Mouse (Mus musculus): Measurements from ENCODE around the gene Plpp7. TPM values are rescaled to one million over a fixed set of nuclear protein-coding genes. Genes with fewer than 3 reads are reported as not detected.

Plpp7 gene
- polyA plus RNA-seq, 1 experiment = 9.5 TPM

DNA sequence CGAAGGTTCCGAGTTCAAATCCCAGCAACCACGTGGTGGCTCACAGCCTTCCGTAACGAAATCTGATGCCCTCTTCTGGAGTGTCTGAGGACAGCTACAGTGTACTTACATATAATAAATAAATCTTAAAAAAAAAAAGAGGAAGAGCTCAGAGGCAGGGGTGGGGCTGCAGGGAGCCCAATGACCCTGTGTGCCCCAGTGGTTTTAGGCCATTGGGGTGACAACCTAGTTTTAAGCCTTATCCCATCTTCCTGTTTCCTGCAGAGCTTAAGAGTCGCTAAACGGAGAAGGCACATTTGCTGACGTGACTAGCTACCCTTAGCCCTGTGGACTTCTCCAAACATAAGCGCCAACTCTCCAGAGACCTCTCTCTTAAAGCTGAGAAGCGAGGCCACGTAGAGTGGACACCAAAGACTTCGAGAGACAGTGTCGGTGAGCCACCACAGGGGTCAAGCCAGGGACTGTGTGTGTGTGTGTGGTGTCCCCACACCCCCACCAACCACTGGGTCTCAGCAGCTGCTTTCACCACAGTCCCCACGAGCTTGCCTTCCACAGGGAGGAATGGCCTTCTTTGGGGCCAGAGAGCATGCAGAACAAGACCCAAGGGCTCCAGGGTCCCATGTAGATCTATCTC, 13.9 kb upstream of the Plpp7 start:
- Histone ChIP-seq H3K4me1 (ENCODE audit: control insufficient read depth, insufficient read depth, low read length) (peaks cover 18% of the 10 kb centered on the region), H3K4me3 (replicated peaks; ENCODE audit: extremely low read depth, low read depth, low read length) (peak overlapping the region; percentile 49)
- TF ChIP-seq POLR2A (IDR thresholded peaks at IDR 0.05; ENCODE audit: borderline replicate concordance, extremely low read depth, low read depth, low read length) = no peak
- TF ChIP-seq CTCF (IDR thresholded peaks at IDR 0.05; ENCODE audit: insufficient read depth, low read length) = no peak
- WGBS = 51% methylated on average over 14 of the region's 14 CpGs
- DNase-seq = no peak

DNA sequence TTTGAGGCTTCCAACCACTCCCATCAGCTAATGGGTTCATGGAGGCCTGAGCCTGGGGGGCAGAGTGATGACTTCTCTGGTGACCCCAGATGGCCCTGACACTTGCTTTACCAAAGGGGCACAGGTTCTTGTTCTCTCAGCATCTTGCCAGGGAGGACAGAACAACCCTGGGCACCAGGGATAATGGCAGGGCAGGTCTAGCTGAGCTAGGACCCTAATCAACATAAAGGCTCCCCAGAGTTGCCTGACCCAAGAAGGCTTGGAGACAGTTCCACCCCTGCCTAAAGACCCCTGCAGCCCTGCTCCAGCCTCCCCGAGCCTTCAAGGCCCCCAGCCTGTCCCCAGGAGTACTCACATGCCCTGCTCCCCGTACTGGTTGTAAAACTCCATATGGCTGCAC, 13.1 kb upstream of the Plpp7 start:
- H3K4me1 ChIP-seq (ENCODE audit: control insufficient read depth, insufficient read depth, low read length) = peaks cover 18% of the 10 kb centered on the region
- TF ChIP-seq POLR2A (IDR thresholded peaks at IDR 0.05; ENCODE audit: borderline replicate concordance, extremely low read depth, low read depth, low read length) (no peak), CTCF (IDR thresholded peaks at IDR 0.05; ENCODE audit: insufficient read depth, low read length) (no peak)
- WGBS = 39% methylated on average over 2 of the region's 2 CpGs
- H3K4me3 ChIP-seq (replicated peaks; ENCODE audit: extremely low read depth, low read depth, low read length) = peak overlapping the region; percentile 65
- DNase-seq = no peak

DNA sequence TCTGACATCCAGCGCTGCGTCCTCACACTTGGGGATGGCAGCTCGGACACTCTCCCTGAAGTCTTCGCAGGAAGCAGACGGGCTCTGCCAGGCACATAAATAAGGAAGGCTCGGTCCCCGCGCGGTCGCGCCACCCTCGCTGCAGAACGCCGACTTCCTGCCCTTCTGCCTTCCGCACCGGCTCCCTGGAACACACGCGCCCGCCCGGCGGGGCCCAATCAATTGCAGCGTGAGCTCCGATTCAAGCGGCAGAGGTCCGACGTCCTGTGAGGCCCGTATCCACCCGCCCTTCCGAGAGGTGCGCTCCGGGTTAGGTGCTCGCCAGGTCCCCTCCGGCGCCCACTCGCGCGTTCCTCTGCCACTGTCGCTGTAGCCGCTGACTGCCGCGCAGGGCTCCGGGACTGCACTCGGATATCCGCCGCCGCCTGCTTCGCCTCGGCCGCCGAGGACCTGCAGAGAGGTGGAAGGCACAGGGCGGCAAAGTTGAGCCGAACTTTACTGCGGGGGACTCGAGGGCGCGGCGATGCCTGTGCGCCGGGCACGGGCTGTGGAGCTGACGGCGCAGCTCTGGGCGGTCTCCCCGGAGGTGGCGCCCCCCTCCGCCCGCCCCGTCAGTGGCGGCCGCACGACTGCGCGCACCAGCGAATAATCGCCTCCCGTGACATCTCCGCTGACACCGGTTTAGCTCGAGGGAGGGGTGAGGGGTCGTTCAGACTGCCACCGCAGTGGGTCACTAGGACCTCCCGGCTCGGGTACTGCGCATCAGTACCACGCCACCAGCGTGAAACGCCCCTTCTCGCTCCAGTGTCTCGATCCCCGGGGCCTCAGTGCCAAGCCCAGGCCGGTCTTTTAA, 11.9 kb upstream of the Plpp7 start:
- TF ChIP-seq CTCF (IDR thresholded peaks at IDR 0.05; ENCODE audit: insufficient read depth, low read length) = no peak
- 0 out of 2 replicates have a peak, but pooled peaks have one; percentile 4 for TF ChIP-seq POLR2A (IDR thresholded peaks at IDR 0.05; ENCODE audit: borderline replicate concordance, extremely low read depth, low read depth, low read length)
- under 1% methylated on average over 91 of the region's 91 CpGs for WGBS
- Histone ChIP-seq H3K4me3 (replicated peaks; ENCODE audit: extremely low read depth, low read depth, low read length) (peak overlapping the region; percentile 65), H3K4me1 (ENCODE audit: control insufficient read depth, insufficient read depth, low read length) (peaks cover 12% of the 10 kb centered on the region)
- peak; percentile 44 for DNase-seq

DNA sequence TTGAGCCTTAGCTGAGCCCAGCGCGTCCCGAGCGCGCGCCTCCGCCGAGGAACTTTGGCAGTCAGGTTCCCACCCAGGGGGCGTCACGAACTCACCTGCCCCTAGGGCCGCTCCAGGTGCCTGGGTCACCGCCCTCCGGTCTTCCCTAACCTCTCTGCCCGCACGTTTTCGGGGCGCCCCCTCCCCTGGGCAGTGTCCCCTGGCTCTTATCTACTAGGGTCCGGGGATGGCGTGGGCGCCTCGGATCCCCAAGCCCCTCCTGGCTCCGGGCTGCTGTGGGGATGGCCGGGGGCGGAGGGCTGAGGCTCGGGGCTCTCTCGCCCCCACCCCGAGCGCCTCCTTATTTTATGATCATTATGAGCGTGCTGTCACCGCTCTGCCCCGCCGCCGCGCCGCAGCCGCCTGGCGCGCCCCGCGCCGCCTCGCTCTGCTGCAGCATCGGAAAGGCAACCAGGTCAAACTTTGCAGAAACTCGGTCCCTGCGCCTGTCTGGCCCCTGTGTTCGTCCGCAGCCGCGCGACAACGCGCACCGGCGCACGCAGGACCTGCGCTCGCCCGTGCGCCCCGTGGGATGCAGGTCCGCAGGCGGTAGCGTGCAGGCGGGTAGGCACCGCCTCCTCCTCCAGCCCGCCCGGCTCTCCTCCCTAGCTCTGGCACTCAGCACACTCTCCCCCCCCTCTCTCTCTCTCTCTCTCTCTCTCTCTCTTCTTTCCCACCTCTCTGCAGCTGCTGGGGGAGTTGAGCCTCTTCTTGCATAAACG, 11.0 kb upstream of the Plpp7 start, which contains the start of gene Fam78a:
Gene Fam78a (minus strand): TSS at position 747 of the 761 bp plus-strand sequence.
- WGBS = 1% methylated on average over 68 of the region's 68 CpGs
- Histone ChIP-seq H3K4me1 (ENCODE audit: control insufficient read depth, insufficient read depth, low read length) (peaks cover 3% of the 10 kb centered on the region; the same call in 1 of the 2 replicates), H3K4me3 (replicated peaks; ENCODE audit: extremely low read depth, low read depth, low read length) (peak within 1 kb of the TSS; percentile 67)
- TF ChIP-seq POLR2A (IDR thresholded peaks at IDR 0.05; ENCODE audit: borderline replicate concordance, extremely low read depth, low read depth, low read length) (no peak), CTCF (IDR thresholded peaks at IDR 0.05; ENCODE audit: insufficient read depth, low read length) (no peak)
- DNase-seq = no peak

DNA sequence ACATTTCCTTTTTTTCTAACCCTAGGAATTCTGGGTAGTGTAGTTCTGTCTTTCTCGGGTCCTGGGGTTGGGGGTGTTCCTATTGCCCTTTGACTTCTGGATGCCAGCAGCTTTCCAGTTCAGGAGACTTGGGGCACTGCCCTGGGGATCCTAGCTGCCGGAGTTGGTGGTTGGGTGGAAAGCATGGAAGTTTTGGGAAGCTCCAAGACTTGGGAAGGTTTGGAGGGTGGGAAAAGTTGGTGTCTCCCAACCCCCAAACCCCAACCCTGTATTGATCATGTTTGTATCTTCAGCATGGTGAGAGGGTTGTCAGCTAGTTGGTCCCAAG, 10.5 kb upstream of the Plpp7 start:
- TF ChIP-seq POLR2A (IDR thresholded peaks at IDR 0.05; ENCODE audit: borderline replicate concordance, extremely low read depth, low read depth, low read length) (no peak), CTCF (IDR thresholded peaks at IDR 0.05; ENCODE audit: insufficient read depth, low read length) (no peak)
- no peak for DNase-seq
- no peak overlapping the region for H3K4me3 ChIP-seq (replicated peaks; ENCODE audit: extremely low read depth, low read depth, low read length)
- WGBS = 26% methylated on average over 2 of the region's 2 CpGs
- H3K4me1 ChIP-seq (ENCODE audit: control insufficient read depth, insufficient read depth, low read length) = 0 out of 2 replicates have a peak, but pooled peaks cover 3% of the 10 kb centered on the region

GRCm38 (mm10) chr2:32085231-32085630, 10.1 kb upstream of the Plpp7 start:
- WGBS = 68% methylated on average over 2 of the region's 2 CpGs
- 0 out of 2 replicates have a peak, but pooled peaks cover under 1% of the 10 kb centered on the region for H3K4me1 ChIP-seq (ENCODE audit: control insufficient read depth, insufficient read depth, low read length)
- H3K4me3 ChIP-seq (replicated peaks; ENCODE audit: extremely low read depth, low read depth, low read length) = no peak overlapping the region
- no peak for TF ChIP-seq POLR2A (IDR thresholded peaks at IDR 0.05; ENCODE audit: borderline replicate concordance, extremely low read depth, low read depth, low read length)
- TF ChIP-seq CTCF (IDR thresholded peaks at IDR 0.05; ENCODE audit: insufficient read depth, low read length) = no peak
- DNase-seq = no peak

DNA sequence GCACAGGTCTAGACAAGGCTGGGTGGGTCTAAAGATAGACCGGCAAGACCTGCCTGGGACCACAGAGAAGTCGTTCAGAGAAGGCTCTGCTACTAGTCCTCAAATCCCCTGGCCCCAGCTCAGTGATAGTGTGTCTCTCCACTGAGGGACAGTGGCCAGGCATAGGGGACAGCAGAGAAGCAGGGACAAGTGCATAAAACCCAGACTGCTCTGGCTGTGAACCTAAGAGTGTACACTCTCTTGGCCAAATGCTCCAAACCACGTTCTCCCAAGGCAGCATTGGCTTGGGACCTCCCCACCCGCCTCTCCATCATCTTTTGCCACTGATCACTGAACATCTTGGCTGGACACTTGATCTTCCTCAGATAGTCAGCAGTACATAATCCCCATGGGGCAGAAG, 7.7 kb upstream of the Plpp7 start:
- Histone ChIP-seq H3K4me1 (ENCODE audit: control insufficient read depth, insufficient read depth, low read length) (no peaks in the 10 kb centered on the region), H3K4me3 (replicated peaks; ENCODE audit: extremely low read depth, low read depth, low read length) (no peak overlapping the region)
- TF ChIP-seq CTCF (IDR thresholded peaks at IDR 0.05; ENCODE audit: insufficient read depth, low read length) = no peak
- TF ChIP-seq POLR2A (IDR thresholded peaks at IDR 0.05; ENCODE audit: borderline replicate concordance, extremely low read depth, low read depth, low read length) = no peak
- no peak for DNase-seq
- 64% methylated on average over 4 of the region's 4 CpGs for WGBS

GRCm38 (mm10) chr2:32088372-32088981, 6.9 kb upstream of the Plpp7 start:
- TF ChIP-seq CTCF (IDR thresholded peaks at IDR 0.05; ENCODE audit: insufficient read depth, low read length) (no peak), POLR2A (IDR thresholded peaks at IDR 0.05; ENCODE audit: borderline replicate concordance, extremely low read depth, low read depth, low read length) (no peak)
- DNase-seq = no peak
- Histone ChIP-seq H3K4me1 (ENCODE audit: control insufficient read depth, insufficient read depth, low read length) (no peaks in the 10 kb centered on the region), H3K4me3 (replicated peaks; ENCODE audit: extremely low read depth, low read depth, low read length) (no peak overlapping the region)
- WGBS = 6% methylated on average over 35 of the region's 35 CpGs

DNA sequence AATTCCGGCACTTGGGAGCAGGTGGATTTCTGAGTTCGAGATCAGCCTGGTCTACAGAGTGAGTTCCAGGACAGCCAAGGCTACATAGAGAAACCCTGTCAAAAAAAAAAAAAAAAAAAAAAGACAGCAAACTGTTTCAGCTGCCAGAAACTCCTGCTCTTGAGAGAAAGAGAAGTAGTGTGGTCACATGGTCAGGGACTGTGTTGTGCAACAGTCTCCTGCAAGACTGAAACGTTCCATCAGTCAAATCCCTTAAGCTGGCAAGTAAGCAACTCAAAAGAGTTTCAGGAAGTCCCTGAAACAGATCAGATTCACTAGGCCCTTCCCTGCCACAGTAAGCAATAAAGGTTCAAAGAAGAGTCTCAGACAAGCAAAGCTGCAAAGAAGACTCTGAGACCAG, 5.7 kb upstream of the Plpp7 start:
- no peak for DNase-seq
- no peak for TF ChIP-seq POLR2A (IDR thresholded peaks at IDR 0.05; ENCODE audit: borderline replicate concordance, extremely low read depth, low read depth, low read length)
- no peak for TF ChIP-seq CTCF (IDR thresholded peaks at IDR 0.05; ENCODE audit: insufficient read depth, low read length)
- Histone ChIP-seq H3K4me3 (replicated peaks; ENCODE audit: extremely low read depth, low read depth, low read length) (no peak overlapping the region), H3K4me1 (ENCODE audit: control insufficient read depth, insufficient read depth, low read length) (no peaks in the 10 kb centered on the region)
- 65% methylated on average over 3 of the region's 3 CpGs for WGBS

All from lung, adult 2 months (tissue).